Mouse (Mus musculus): ENCODE results near the gene Arl16. TPM values are rescaled to one million over a fixed set of nuclear protein-coding genes. Genes with fewer than 3 reads are reported as not detected.

Gene Arl16
- polyA plus RNA-seq, 1 experiment from 2014 or later: 40.3 TPM

- Histone ChIP-seq H3K27ac (ENCODE audit: low read length) (no peak overlapping the region), H3K36me3 (ENCODE audit: control insufficient read depth, insufficient read depth, low read length) (peaks cover 9% of the 10 kb centered on the region)
- 58% methylated on average over 6 of the region's 6 CpGs for WGBS
These were observed 8.4 kb downstream of the Arl16 start for GRCm38 (mm10) chr11:120458847-120459597.

GRCm38 (mm10) chr11:120457772-120458751 lies 9.3 kb downstream of the Arl16 start, which contains the start of the genes Oxld1 and Ccdc137:
Gene Oxld1 (minus strand): TSS chr11:120458068.
Gene Ccdc137 (plus strand): TSS chr11:120458115.
- 3% methylated on average over 62 of the region's 62 CpGs for WGBS
- H3K27ac ChIP-seq (ENCODE audit: low read length): peak within 1 kb of the TSS; percentile 56
- H3K4me2 ChIP-seq (ENCODE audit: low read depth, low read length): peak within 1 kb of the TSS; percentile 80
- no peaks in the 10 kb centered on the region for H3K9me3 ChIP-seq (ENCODE audit: control insufficient read depth, low read length)
- H3K4me3 ChIP-seq (ENCODE audit: low read length): peak within 1 kb of the TSS; percentile 65
- peaks cover 7% of the 10 kb centered on the region for H3K4me1 ChIP-seq (replicated peaks; ENCODE audit: control insufficient read depth, insufficient read depth, low read length)
- peak within 1 kb of the TSS; percentile 80 for H3K9ac ChIP-seq (ENCODE audit: low read length)
- ATAC-seq (ENCODE audit: low read depth): peak; percentile 95
- H3K36me3 ChIP-seq (ENCODE audit: control insufficient read depth, insufficient read depth, low read length): peaks cover 9% of the 10 kb centered on the region
- no peaks in the 10 kb centered on the region for H3K27me3 ChIP-seq (ENCODE audit: control insufficient read depth, insufficient read depth, low read depth, low read length)

More at GRCm38 (mm10) chr11:120458847-120459597, 8.4 kb downstream of the Arl16 start:
- peaks cover 7% of the 10 kb centered on the region for H3K4me1 ChIP-seq (replicated peaks; ENCODE audit: control insufficient read depth, insufficient read depth, low read length)
- H3K4me3 ChIP-seq (ENCODE audit: low read length): peak overlapping the region; percentile 65
- no peaks in the 10 kb centered on the region for H3K9me3 ChIP-seq (ENCODE audit: control insufficient read depth, low read length)
- no peak for ATAC-seq (ENCODE audit: low read depth)
- H3K27me3 ChIP-seq (ENCODE audit: control insufficient read depth, insufficient read depth, low read depth, low read length): no peaks in the 10 kb centered on the region
- peak overlapping the region; percentile 80 for H3K9ac ChIP-seq (ENCODE audit: low read length)
- peak overlapping the region; percentile 80 for H3K4me2 ChIP-seq (ENCODE audit: low read depth, low read length)

- Histone ChIP-seq H3K4me2 (ENCODE audit: low read depth, low read length) (peak overlapping the region; percentile 80), H3K27ac (ENCODE audit: low read length) (peak overlapping the region; percentile 56), H3K4me1 (replicated peaks; ENCODE audit: control insufficient read depth, insufficient read depth, low read length) (peaks cover 7% of the 10 kb centered on the region), H3K9me3 (ENCODE audit: control insufficient read depth, low read length) (no peaks in the 10 kb centered on the region), H3K27me3 (ENCODE audit: control insufficient read depth, insufficient read depth, low read depth, low read length) (no peaks in the 10 kb centered on the region), H3K36me3 (ENCODE audit: control insufficient read depth, insufficient read depth, low read length) (peaks cover 9% of the 10 kb centered on the region), H3K9ac (ENCODE audit: low read length) (peak overlapping the region; percentile 80), H3K4me3 (ENCODE audit: low read length) (peak overlapping the region; percentile 65)
- ATAC-seq (ENCODE audit: low read depth): peak; percentile 7; the same call in 1 of the 2 replicates
- 20% methylated on average over 14 of the region's 14 CpGs for WGBS
These were observed 10.0 kb downstream of the Arl16 start for GRCm38 (mm10) chr11:120457370-120457769.

- Histone ChIP-seq H3K4me2 (ENCODE audit: low read depth, low read length) (no peak overlapping the region), H3K9ac (ENCODE audit: low read length) (no peak overlapping the region), H3K36me3 (ENCODE audit: control insufficient read depth, insufficient read depth, low read length) (peaks cover 9% of the 10 kb centered on the region), H3K27ac (ENCODE audit: low read length) (no peak overlapping the region), H3K4me1 (replicated peaks; ENCODE audit: control insufficient read depth, insufficient read depth, low read length) (peaks cover 7% of the 10 kb centered on the region), H3K27me3 (ENCODE audit: control insufficient read depth, insufficient read depth, low read depth, low read length) (no peaks in the 10 kb centered on the region), H3K9me3 (ENCODE audit: control insufficient read depth, low read length) (no peaks in the 10 kb centered on the region), H3K4me3 (ENCODE audit: low read length) (no peak overlapping the region)
- no peak for ATAC-seq (ENCODE audit: low read depth)
- 92% methylated on average over 7 of the region's 7 CpGs for WGBS
These were observed 12.0 kb downstream of the Arl16 start for GRCm38 (mm10) chr11:120455413-120455812.

- Histone ChIP-seq H3K4me3 (ENCODE audit: low read length) (no peak overlapping the region), H3K4me2 (ENCODE audit: low read depth, low read length) (no peak overlapping the region), H3K9me3 (ENCODE audit: control insufficient read depth, low read length) (no peaks in the 10 kb centered on the region), H3K4me1 (replicated peaks; ENCODE audit: control insufficient read depth, insufficient read depth, low read length) (peaks cover 7% of the 10 kb centered on the region), H3K36me3 (ENCODE audit: control insufficient read depth, insufficient read depth, low read length) (peaks cover 6% of the 10 kb centered on the region), H3K9ac (ENCODE audit: low read length) (no peak overlapping the region), H3K27me3 (ENCODE audit: control insufficient read depth, insufficient read depth, low read depth, low read length) (no peaks in the 10 kb centered on the region), H3K27ac (ENCODE audit: low read length) (no peak overlapping the region)
- WGBS: 93% methylated on average over 4 of the region's 4 CpGs
- no peak for ATAC-seq (ENCODE audit: low read depth)
These were observed 12.4 kb downstream of the Arl16 start for GRCm38 (mm10) chr11:120454965-120455364.

GRCm38 (mm10) chr11:120453306-120453705 lies 14.1 kb downstream of the Arl16 start, which contains the start of gene Pde6g:
Gene Pde6g (minus strand): TSS chr11:120453500.
- Histone ChIP-seq H3K27ac (ENCODE audit: low read length) (no peak within 1 kb of the TSS), H3K9me3 (ENCODE audit: control insufficient read depth, low read length) (no peaks in the 10 kb centered on the region), H3K9ac (ENCODE audit: low read length) (no peak within 1 kb of the TSS), H3K36me3 (ENCODE audit: control insufficient read depth, insufficient read depth, low read length) (no peaks in the 10 kb centered on the region), H3K27me3 (ENCODE audit: control insufficient read depth, insufficient read depth, low read depth, low read length) (no peaks in the 10 kb centered on the region), H3K4me2 (ENCODE audit: low read depth, low read length) (no peak within 1 kb of the TSS), H3K4me3 (ENCODE audit: low read length) (no peak within 1 kb of the TSS), H3K4me1 (replicated peaks; ENCODE audit: control insufficient read depth, insufficient read depth, low read length) (no peaks in the 10 kb centered on the region)
- ATAC-seq (ENCODE audit: low read depth): no peak
- 84% methylated on average over 4 of the region's 4 CpGs for WGBS

- no peak overlapping the region for H3K27ac ChIP-seq (ENCODE audit: low read length)
- no peak overlapping the region for H3K4me3 ChIP-seq (ENCODE audit: low read length)
- H3K27me3 ChIP-seq (ENCODE audit: control insufficient read depth, insufficient read depth, low read depth, low read length): no peaks in the 10 kb centered on the region
- H3K4me2 ChIP-seq (ENCODE audit: low read depth, low read length): no peak overlapping the region
- no peak for ATAC-seq (ENCODE audit: low read depth)
- H3K4me1 ChIP-seq (replicated peaks; ENCODE audit: control insufficient read depth, insufficient read depth, low read length): no peaks in the 10 kb centered on the region
- H3K9ac ChIP-seq (ENCODE audit: low read length): no peak overlapping the region
- no peaks in the 10 kb centered on the region for H3K36me3 ChIP-seq (ENCODE audit: control insufficient read depth, insufficient read depth, low read length)
- WGBS: 65% methylated on average over 3 of the region's 3 CpGs
- no peaks in the 10 kb centered on the region for H3K9me3 ChIP-seq (ENCODE audit: control insufficient read depth, low read length)
These were observed 15.2 kb downstream of the Arl16 start for GRCm38 (mm10) chr11:120452246-120452645.

- Histone ChIP-seq H3K27ac (ENCODE audit: low read length) (no peak overlapping the region), H3K9ac (ENCODE audit: low read length) (no peak overlapping the region), H3K4me2 (ENCODE audit: low read depth, low read length) (no peak overlapping the region), H3K4me1 (replicated peaks; ENCODE audit: control insufficient read depth, insufficient read depth, low read length) (no peaks in the 10 kb centered on the region), H3K36me3 (ENCODE audit: control insufficient read depth, insufficient read depth, low read length) (no peaks in the 10 kb centered on the region), H3K9me3 (ENCODE audit: control insufficient read depth, low read length) (no peaks in the 10 kb centered on the region), H3K4me3 (ENCODE audit: low read length) (no peak overlapping the region), H3K27me3 (ENCODE audit: control insufficient read depth, insufficient read depth, low read depth, low read length) (no peaks in the 10 kb centered on the region; the same call in 1 of the 2 replicates)
- 68% methylated on average over 7 of the region's 7 CpGs for WGBS
- ATAC-seq (ENCODE audit: low read depth): no peak
These were observed 20.2 kb downstream of the Arl16 start for GRCm38 (mm10) chr11:120447179-120447578.

GRCm38 (mm10) chr11:120445475-120445874 lies 21.9 kb downstream of the Arl16 start:
- no peak for ATAC-seq (ENCODE audit: low read depth)
- Histone ChIP-seq H3K27me3 (ENCODE audit: control insufficient read depth, insufficient read depth, low read depth, low read length) (no peaks in the 10 kb centered on the region; the same call in 1 of the 2 replicates), H3K9me3 (ENCODE audit: control insufficient read depth, low read length) (no peaks in the 10 kb centered on the region), H3K36me3 (ENCODE audit: control insufficient read depth, insufficient read depth, low read length) (no peaks in the 10 kb centered on the region), H3K4me2 (ENCODE audit: low read depth, low read length) (no peak overlapping the region), H3K9ac (ENCODE audit: low read length) (no peak overlapping the region), H3K27ac (ENCODE audit: low read length) (no peak overlapping the region), H3K4me1 (replicated peaks; ENCODE audit: control insufficient read depth, insufficient read depth, low read length) (no peaks in the 10 kb centered on the region), H3K4me3 (ENCODE audit: low read length) (no peak overlapping the region)
- WGBS: 42% methylated on average over 3 of the region's 3 CpGs
